Mouse (Mus musculus): ENCODE measurements around the gene Popdc2.

The Popdc2 gene

DNA sequence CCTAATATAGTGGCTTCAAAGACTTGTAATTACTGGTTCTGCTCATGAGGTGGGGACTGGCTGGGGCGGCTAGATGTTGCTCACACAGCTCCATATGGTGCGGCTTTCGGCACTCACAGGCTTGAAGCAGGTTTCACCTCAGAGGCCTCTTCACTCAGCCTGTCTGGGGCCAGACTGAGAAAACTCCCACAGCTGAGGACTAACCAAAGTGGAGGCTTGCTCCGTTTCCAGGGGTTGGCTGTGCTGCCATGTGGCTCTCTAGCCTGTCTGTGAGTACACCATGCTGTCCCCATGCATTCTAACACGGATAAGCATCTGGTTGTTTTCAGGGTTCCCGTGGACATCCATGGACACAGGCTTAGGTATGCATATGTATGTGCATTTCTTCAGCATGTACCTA is 16.6 kb downstream of the Popdc2 start:
- DNase-seq, result no peak

DNA sequence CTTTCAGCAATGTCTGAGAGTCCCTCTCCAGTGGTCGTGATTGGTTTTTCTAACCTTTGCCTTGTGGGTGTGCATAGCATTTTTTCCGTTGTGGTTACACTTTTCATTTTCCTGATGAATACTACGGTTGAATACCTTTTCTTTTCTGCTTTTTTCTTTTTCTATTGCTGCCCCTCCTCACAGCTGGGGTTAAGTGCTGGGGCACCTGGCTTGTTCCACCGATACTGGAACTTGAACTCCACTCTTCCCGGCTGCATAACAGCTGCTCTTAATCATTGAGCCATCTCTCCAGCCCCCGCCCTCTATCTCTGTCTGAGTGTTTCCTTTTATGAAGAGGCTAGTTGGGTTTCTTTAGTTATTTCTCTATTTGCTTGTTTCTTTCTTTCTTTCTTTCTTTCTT is 17.1 kb downstream of the Popdc2 start:
- DNase-seq, result no peak

DNA sequence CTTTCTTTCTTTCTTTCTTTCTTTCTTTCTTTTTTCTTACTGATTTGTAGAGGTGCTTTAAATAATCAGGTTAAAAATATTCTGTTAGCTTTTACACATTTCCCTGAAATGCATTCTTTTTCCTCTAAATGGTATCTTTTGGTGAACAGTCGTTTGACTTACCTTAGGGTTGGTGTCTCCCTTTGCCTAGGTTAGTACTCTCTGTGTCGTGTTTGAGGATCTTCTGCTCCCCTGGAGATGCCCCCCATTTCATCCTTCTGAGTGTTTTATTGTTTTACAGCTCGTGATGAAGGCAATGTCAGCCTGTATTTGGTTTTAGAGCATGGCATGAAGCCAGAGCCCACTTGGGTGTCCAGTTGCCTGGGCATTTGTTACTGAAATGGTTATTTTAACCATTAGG is 17.5 kb downstream of the Popdc2 start:
- DNase-seq, result no peak

DNA sequence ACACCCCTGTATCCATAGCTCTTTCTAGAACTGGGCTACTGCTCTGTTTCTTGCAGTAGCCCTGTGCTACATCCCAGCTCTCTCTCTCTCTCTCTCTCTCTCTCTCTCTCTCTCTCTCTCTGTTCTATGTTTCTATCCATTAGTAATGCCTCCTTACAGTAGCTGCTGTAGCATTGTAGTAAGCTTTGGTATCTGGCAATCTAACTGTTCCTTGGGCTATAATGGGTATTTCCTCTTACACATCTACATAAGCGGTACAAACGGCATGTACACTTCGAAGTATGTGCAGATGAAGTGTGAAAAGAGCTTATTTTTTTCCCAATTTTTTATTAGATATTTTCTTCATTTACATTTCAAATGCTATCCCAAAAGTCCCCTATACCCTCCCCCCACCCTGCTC is 17.9 kb downstream of the Popdc2 start:
- no peak for DNase-seq

DNA sequence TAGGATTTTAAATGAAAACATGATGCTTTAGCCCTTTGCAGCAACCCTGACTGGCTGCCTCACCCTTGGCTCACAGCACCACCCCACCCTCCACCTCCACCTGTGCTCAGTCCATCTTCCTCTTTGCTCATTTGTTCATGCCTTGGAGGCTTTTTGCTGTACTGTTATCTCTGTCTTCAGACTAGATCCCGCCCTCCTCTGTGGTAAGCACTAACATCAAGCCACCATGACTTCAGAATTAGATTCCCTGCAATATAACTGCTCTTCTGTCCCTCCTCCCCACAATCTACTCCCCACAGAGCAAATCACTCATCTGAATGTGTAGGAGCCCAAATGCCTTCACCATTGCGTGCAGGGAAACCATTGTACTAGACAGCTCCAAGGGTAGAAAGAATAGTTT is 21.7 kb downstream of the Popdc2 start:
- DNase-seq, result no peak

DNA sequence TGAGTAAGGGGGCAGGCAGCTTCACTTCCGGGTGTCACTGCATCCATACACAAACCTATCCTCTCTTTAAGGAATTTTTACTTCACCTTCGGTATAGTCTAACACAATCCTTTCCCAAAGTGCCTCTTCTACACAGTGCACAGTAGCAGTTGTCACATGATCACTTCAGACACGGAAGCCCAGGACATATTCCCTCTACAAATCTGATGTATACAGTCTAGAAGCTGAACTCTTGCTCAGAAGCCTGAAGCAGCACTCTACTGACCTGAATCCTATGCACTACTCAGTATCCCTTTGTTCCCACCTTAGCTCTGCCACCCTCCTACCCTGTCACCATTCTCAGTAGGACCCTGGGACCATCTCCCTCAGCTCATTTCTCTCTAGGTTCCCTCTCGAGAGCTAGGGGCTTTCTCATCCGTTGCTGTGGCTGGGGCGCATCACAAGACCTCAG is 23.2 kb downstream of the Popdc2 start:
- no peak for DNase-seq

DNA sequence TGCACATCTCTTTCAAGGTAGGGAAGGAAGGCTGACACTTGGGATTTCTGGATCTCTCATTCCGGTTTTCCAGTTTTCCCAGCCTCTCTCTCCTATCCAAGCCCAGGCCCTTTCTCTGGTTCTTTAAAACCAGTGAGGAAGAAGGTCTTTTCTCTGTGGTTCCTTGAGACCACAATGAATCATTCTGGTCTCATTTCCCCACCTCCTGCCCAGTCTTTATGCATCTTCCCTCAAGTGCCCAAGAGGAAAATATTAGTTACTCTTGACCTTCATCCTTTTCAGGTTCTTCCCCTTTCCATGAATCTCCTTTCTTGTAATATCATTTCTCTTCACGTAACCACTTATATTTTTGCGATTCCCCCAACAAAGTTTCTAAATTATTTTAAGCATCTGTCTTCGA is 23.7 kb downstream of the Popdc2 start:
- no peak for DNase-seq

DNA sequence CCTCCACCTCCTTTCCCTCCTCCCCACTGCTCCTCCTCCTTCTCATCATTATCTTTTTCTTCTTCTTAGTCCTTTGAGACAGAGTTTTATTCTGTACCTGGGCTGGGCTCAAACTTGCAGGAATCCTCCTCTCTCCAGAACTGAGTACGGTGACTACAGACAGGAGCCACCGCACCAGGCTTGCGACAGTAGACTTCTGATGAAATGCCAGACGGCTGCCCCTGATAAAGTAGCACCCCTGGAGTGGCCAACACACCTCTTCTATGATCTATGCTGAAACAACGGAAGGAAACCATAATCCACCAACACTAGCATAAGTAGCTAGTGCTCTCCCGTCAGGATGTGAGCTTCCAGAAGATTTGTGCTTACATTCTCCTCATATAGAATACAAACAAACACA is 25.4 kb downstream of the Popdc2 start:
- no peak for DNase-seq

DNA sequence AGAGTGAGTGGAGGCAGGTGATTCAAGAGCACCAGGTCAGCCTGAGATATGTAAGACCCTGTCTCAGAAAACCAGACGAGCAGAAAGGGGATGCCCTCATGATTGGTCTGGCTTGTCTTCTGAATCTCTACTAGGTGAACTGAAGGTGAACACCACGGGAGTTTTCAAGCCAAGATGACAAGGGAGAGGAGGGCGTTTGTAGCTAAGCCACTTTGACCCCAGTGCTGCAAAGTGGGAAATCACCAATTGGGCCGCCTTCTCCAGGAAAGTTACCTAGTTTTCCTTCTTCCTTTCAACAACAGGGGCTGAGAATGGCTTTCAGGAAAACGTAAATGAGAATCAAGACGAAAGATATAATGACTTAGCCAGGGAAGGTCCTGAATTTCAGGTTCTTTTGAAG is 26.7 kb downstream of the Popdc2 start:
- no peak for DNase-seq

DNA sequence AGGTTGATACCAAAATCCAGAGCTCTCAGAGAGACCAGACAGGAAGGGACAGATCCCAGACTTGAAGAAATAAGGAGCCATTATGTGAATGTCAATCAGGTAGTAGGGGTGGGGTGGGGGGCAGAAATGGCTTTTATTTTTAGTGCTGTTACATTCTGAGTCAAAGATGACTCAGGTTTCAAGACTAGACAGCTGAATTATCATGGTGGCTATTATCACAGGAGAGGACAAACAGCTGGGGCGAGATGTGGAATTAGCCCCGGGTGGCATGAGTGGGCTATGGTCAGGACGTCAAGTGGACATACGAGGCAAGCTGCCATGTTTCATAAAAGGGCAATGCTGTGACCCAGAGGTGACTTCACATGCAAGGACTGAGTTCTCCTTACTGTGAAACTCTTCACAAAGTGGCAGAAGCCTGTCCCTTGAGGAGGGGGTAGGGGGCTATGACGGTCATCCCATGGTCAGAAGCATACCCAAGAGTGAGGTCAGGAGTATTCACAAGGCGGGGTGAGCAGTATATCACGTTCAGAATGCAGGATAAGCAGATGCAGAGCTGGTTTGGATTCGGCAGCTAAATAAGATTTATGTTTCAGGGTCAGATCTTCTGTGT is 27.4 kb downstream of the Popdc2 start:
- no peak for DNase-seq

DNA sequence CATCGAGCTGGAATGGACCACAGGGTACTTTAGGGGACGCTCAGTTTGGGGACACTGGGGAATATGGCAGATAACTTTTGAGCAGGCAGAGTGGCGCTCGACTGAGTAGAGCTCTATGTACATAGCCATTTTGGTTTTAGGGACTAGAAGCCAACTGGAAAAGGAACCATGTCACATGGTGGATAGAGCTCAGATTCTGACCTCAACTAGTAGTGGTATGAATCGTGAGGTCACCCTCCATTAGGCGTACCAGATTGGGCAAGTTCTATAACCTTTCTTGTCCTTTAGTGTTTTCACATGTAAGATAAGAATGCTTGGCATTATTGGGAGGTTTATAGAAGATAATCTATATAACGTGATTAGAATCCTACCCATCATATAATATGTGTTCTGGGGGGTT is 28.3 kb downstream of the Popdc2 start:
- DNase-seq, result no peak

DNA sequence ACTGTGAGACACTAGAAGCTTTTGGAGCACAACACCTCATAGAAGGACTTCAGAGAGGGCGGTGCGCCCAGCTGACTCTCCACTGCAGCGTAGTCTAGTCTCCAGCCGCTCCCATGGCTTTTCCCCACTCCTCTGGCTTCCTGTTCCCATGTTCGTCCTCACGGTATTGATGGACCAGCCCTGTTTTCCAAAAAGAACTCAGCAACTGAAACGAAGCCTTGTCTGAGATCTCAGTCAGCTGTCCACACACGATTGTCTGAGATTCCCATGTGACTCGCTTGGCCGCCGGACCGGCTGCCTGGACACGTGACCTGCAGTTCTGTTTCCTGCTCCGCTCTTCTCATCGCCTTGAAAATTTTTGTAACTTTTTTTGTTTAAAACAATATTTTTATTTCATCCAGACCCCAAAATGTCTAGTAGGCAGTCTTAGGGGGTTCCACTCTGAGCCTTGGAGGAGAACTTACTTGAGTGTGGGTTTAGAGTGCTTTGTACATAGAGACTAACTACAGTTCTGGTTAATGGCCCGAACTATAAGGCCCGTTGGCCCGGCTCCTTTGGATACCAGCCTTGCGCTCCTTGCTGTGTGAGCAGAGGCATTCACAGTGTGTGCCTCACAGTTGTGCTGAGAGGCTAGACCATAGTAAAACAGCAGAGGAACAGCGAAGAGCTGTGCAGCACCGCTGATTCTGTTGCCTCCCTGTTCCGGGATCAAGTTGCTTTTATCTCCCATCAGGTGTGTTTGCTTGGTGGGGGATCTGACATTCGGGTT is 30.3 kb downstream of the Popdc2 start:
- peak; percentile 30 to 33 for DNase-seq

DNA sequence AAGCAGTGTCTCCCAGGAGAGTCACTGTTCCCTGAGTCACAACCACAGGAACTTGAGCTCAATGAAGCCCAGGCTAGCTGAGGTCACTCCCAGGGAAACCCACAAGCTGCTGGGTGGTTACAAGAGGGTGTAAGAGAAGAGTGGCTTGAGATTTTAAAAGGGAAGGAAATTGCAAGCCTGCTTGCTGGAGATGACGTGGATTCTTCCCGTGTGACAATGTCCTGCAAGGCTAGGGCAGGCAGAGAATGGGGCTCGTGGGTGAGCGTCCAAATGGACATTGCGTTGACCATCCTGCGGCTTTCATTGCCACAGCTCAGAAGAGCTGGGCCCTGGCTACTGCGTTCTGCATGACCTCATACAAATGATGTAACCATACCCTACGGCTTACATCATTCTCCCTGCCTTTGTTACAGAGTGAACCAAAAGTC is 32.2 kb downstream of the Popdc2 start:
- DNase-seq, result no peak

DNA sequence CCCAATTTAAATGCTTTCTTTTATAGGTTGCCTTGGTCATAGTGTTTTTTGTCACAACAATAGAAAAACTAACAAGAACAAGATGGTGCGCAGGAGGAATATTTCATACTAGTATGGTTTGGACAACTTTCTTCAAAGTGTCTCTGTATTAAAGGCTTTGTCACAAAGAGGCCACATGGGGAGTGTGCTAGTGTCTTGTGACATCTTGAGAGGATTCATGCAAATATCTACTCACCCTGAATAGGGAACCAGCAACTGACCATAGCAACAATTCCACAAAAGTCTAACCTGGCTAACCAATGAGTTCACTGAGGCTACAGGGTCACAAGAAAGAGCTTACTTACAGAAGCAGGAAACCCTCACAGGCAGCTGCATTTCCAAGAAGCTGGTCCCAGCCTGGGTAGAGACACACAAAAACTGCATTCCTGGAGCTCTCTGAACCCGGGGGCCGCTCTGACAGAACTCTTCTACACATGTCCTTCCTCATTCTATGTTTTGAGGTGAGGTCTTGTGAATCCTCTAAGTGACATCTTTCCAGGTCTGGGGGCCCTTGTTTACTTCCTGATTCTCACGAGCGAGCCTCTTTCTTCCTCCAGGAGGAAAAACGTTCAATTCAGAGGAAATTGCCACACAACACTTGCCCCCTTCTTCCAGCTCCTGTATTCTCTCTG is 33.2 kb downstream of the Popdc2 start:
- DNase-seq, result no peak

DNA sequence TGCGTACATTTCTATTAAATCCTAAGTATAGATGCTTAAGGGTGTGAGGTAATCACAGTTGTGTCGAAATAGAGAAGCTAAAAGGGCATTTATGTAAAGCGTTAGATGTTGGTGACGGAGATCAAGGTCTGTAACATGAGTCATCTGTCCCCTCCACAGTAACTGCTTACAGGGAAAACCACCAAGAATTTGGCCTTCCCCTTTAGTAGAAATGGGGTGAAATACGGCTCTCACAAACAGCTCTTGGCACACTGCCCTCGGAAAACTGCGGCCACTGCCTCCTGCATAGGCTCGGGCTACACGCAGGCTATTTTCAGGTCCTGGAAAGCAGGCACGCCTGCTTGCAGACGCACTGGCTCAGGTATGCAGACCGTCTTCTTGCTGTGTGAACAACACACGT is 34.1 kb downstream of the Popdc2 start:
- DNase-seq, result peak; percentile 25 to 56

DNA sequence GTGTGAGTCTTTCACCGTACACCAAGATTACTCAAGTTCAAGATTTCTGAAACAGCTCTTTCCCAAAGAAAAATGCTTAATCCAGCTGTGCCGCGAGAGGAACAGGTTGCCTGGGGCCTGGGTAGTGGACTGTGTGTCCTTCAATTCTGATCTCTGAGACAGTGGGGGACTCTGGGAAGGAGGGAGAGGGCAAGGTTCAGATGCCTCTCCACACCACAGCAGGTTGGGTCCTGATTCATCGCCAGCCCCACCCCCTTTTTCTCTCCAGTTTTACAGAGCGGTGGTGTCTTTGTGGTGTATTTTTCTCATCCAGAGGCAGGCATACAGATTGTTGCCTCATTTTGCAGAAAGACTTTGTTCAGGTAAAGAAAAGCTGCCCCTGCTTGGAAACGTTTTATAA is 36.3 kb downstream of the Popdc2 start:
- DNase-seq, result peak; percentile 69

DNA sequence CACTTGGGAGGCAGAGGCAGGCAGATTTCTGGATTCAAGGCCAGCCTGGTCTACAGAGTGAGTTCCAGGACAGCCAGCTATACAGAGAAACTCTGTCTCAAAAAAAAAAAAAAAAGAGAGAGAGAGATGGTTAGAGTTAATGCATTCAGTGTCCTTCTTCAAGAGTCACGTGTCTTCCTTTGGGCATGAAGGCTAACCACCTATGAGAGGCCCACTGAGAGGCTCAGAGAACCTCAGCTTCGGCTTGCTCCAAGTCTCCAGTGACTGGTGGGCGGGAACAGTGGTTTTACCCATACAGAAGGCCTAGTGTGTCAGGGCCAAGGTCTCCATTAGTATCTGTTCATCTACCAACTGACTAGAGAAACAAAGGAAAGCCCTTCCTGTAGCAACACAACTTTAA is 37.1 kb downstream of the Popdc2 start:
- DNase-seq, result no peak

DNA sequence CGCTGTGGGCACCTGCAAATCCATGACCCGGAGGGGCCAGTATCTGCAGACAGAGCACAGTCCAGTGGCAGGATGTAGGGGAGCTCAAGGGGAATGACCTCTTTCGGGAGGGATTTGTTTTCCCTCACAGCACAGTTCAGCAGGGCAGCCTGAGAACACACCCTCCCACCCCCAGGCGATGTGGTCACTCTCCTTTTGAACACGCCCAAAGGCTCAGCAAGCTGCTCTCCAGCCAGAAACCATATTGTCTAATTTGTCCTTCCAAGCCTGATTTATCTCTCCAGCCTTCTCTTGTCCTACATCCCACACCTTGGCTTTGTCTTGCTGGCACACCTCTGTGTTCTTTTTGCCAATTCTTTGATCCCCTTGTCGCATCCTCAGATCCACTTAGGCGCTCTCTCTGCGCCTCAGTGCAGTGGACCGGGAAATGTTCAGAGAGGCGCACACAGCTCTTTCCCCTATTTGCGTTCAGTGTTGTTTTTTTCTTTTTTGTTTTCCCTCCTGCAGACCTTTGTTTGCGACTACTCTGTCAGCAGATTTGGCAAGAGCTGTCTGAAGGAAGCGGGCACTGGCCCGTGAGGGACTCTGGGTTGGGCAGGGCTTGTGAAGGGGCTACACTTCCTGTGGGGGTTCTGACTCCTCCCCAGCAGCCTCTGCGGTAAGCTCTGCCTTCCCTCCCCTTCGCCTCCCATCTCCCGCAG is 37.7 kb downstream of the Popdc2 start:
- peak in 1 of 2 experiments; percentile 39 for DNase-seq

DNA sequence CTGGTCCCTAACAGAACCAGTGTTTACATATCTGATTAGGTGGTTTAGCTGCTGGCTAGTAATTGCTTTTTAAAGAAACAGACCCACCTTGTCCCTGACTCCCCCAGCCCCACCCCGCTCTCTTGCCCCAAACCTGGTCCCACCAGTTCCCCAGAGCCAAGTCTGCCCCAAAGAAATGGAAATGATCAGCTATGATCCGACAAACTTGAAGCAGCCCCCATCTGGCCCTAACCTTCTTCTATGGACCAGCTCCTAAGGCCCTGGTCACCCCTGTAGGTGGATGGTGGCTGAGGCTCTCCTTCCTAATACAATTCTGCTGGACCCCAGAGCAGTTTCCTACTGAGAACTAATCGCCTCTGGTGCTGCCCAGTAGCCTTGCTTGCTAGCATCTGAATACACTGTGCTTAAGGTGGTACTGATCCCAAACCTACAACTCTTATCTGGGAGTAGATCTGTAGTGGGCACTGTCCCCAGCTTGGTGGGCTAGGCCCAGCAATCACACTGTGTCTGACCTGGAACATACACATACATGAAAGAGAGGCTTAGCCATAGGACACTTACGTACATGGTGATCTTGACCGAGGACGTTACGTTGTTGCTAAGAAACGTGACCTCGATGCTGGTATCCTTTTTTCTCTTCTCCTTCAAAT is 38.4 kb downstream of the Popdc2 start:
- no peak for DNase-seq

DNA sequence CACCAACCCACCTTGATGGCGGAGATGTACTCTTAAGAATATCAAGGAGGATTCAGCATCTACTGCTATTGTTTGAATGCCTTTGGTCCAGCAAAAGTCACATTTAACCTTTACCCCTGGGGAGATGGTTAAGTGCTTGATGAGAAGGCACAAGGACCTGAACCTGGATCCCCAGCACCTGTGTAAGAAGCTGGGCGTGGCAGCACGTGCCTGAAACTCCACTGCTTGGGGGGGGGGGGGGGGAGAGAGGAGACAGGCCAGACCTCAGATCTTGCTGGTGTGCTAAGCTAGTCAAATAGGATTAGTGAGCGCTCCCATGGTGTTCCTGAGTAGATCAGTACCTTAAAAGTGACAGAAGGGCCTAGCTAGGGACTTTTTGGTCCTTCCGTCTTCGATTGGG is 39.5 kb downstream of the Popdc2 start:
- no peak for DNase-seq

DNA sequence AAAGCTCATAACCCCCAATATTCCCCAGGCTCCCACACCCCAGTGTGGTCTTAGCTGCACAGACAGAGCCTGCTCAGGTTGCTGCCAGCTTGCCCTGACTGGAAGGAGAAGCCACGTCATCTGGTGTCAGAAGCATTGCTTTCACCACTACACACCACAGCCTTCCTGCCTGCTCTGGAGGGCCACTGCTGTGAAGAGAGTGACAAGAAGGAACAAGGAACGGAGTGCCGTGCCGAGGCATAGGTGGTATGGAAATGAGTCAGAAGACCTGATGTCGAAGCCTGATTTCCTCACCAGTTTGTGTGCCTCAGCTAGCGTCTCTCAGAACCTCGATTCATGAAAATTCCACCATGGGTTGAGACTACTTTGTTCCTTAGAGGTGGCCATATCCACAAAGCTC is 41.6 kb downstream of the Popdc2 start:
- no peak for DNase-seq

DNA sequence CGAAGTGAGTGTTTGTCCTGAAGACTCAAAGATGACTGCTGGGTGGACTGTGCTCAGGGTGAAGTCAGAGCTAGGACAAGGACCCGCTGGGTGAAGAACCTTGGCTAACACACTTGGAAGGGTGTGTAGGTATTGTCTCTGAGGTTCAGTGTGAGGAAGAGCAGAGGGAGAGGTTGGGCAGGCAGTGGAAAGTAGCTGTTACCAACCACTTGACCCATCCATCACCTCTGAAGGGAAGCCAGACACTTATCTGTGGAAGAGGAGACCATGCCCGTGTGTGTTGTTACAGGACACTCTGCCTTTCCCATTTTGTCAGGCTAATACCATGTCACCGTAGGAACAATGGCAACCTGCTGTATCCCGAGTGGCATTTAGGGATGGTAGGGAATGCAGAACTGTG is 44.3 kb downstream of the Popdc2 start:
- no peak for DNase-seq

DNA sequence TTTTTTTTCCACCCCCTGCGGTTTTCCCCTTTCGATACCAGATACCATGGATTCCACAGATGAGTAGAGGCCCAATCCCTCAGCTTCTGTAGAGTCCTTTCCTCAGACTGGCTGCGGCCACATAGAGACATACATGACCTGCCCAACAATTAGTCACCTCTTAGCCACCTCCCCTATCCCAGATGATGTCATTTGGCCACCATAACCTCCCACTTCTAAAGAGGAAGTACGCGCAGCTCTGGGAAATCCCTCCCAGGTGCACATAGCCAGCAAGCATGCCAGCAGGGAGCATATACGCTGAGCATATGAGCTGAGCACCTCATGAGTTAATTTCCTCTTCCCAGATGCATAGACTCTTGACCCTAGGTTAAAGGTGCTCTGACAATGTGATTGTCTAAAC is 44.7 kb downstream of the Popdc2 start:
- no peak for DNase-seq
